Mouse (Mus musculus) heart, postnatal 36 days (tissue): ENCODE results near the gene Slc16a4. TPM values are rescaled to one million over a fixed set of nuclear protein-coding genes. Genes with fewer than 3 reads are reported as not detected.
"Not testable (repeated sequence)": the region's sequence is repeated elsewhere in the genome, so short reads cannot be mapped to it uniquely, and the experiment has no call there.

ENCODE experiments used
- DNase-seq, 2 experiments: peaks; one replicate each; pipeline ENCODE4 v3.0.0; 2021 to 2022
- intact Hi-C: fragments of 180-260 bp; cut with DNase I; formaldehyde crosslinking; loops from one replicate; pipeline ENCODE4 v1.15.1; 2025
- total RNA-seq, 2 experiments: library from RNA; stranded (reverse); gene quantifications; 2 replicates each; pipeline ENCODE4 v1.2.3; 2021

Slc16a4 gene
- total RNA-seq, 2 experiments from 2014 or later: 0.64 to 0.70 TPM

GRCm38 (mm10) chr3:107287346-107287745 is 3.7 kb upstream of the Slc16a4 start:
- DNase-seq: no peak
- intact Hi-C loops: no loop called here

- intact Hi-C loops: no loop called here
Measured at GRCm38 (mm10) chr3:107295672-107296360, 4.8 kb downstream of the Slc16a4 start.

GRCm38 (mm10) chr3:107296917-107297316 is 5.9 kb downstream of the Slc16a4 start:
- DNase-seq, intact Hi-C loops: not testable (repeated sequence)

More at GRCm38 (mm10) chr3:107295672-107296360, 4.8 kb downstream of the Slc16a4 start:
- no peak for DNase-seq

- no peak for DNase-seq
- intact Hi-C loops: no loop called here
Measured at GRCm38 (mm10) chr3:107317338-107317737, 26.3 kb downstream of the Slc16a4 start.

- DNase-seq: no peak
- intact Hi-C loops: no loop called here
Measured at GRCm38 (mm10) chr3:107321141-107321540, 30.1 kb downstream of the Slc16a4 start.

GRCm38 (mm10) chr3:107321776-107322175 is 30.7 kb downstream of the Slc16a4 start:
- DNase-seq: no peak
- intact Hi-C loops: no loop called here

- no peak for DNase-seq
- intact Hi-C loops: no loop called here
Measured at GRCm38 (mm10) chr3:107326442-107326841, 35.4 kb downstream of the Slc16a4 start.

GRCm38 (mm10) chr3:107330503-107331424 is 39.7 kb downstream of the Slc16a4 start:
- intact Hi-C loops: no loop called here
- peak; percentile 6 to 11 for DNase-seq

- DNase-seq: peak in 1 of 2 experiments; percentile 7
- intact Hi-C loops: loop anchor here (2.0 kb wide), 1 partner anchor 53 kb away; the partner anchor contains the start of gene Lamtor5
Measured at GRCm38 (mm10) chr3:107331746-107332126, 40.7 kb downstream of the Slc16a4 start.

GRCm38 (mm10) chr3:107332127-107332959 is 41.3 kb downstream of the Slc16a4 start:
- intact Hi-C loops: loop anchor here (2.0 kb wide), 1 partner anchor 54 kb away; the partner anchor contains the start of gene Lamtor5
- DNase-seq: peak in 1 of 2 experiments; percentile 39

GRCm38 (mm10) chr3:107332960-107333380 is 41.9 kb downstream of the Slc16a4 start:
- DNase-seq: peak; percentile 88 to 93
- intact Hi-C loops: loop anchor here (2.0 kb wide), 1 partner anchor 54 kb away; the partner anchor contains the start of gene Lamtor5

GRCm38 (mm10) chr3:107333381-107334201 is 42.6 kb downstream of the Slc16a4 start, which contains the start of gene Rbm15:
Gene Rbm15 (minus strand): TSS chr3:107333673.
- intact Hi-C loops: loop anchor here (2.0 kb wide), 1 partner anchor 55 kb away; the partner anchor contains the start of gene Lamtor5
- peak; percentile 92 to 95 for DNase-seq

- intact Hi-C loops: no loop called here
- DNase-seq: no peak
Measured at GRCm38 (mm10) chr3:107334202-107334934, 43.3 kb downstream of the Slc16a4 start.

- intact Hi-C loops: no loop called here
- no peak for DNase-seq
Measured at GRCm38 (mm10) chr3:107343971-107344370, 52.9 kb downstream of the Slc16a4 start.

GRCm38 (mm10) chr3:107345033-107345725 is 54.1 kb downstream of the Slc16a4 start:
- intact Hi-C loops: no loop called here
- DNase-seq: no peak

GRCm38 (mm10) chr3:107349006-107349405 is 58.0 kb downstream of the Slc16a4 start:
- DNase-seq: no peak
- intact Hi-C loops: no loop called here

- no peak for DNase-seq
- intact Hi-C loops: no loop called here
Measured at GRCm38 (mm10) chr3:107351706-107352105, 60.7 kb downstream of the Slc16a4 start.
